ENCODE assay signal across 41 mouse cellular contexts in the genomic region with DNA sequence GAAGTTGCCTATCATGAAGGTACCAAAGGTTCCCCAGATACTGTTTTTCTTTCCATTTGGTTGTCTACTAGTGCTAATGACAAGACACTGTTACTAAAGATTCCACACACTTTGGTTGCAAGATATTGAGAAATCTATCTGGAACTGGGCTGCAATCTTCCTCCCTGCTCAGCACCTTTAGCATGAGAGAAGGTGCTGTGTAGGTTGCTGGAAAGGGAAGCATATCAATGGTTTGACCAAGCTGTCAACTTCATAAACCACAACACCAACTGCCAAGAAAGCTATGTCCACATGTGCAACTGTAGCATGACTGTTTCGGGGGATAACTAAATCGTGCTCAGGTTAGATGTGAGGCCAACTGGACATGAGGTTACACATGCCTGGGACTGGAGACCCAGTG. TPM values are rescaled to one million over a fixed set of nuclear protein-coding genes. Genes with fewer than 3 reads are reported as not detected.
"Had no signal": no experiment of that assay in that cellular context is flagged by ENCODE, and none has a peak within 500 bp of the region (broad histone marks: within the 10 kb centered on the region; RNA-seq: fewer than 3 reads in every experiment).

No protein-coding gene starts in this region.

- H3K4me1 ChIP-seq: heart, embryonic 12.5 days; hindbrain, embryonic 13.5 days; hindbrain, embryonic 15.5 days; kidney, embryonic 15.5 days; limb, embryonic 15.5 days; liver, embryonic 13.5 days had no signal

- ATAC-seq: hindbrain, postnatal 0 days; intestine, embryonic 16.5 days had no signal

- DNase-seq: gastrocnemius, postnatal 14 days; gastrocnemius, postnatal 36 days; heart, adult 18-20 months; heart, postnatal 10 days; heart, postnatal 4 days; kidney, adult 11 months; kidney, adult 2 months; kidney, adult 9 months; kidney, postnatal 14 days; kidney, postnatal 36 days; layer of hippocampus, adult 9-11 months; layer of hippocampus, postnatal 36 days; left cerebral cortex, postnatal 4 days; liver, embryonic 13.5 days had no signal

- H3K9ac ChIP-seq: heart, embryonic 12.5 days; hindbrain, embryonic 13.5 days; hindbrain, embryonic 15.5 days; kidney, embryonic 15.5 days; limb, embryonic 13.5 days; limb, embryonic 15.5 days; liver, embryonic 13.5 days had no signal

- H3K4me2 ChIP-seq: heart, embryonic 12.5 days; hindbrain, embryonic 13.5 days; hindbrain, embryonic 15.5 days; kidney, embryonic 15.5 days; limb, embryonic 13.5 days; limb, embryonic 15.5 days; liver, embryonic 13.5 days had no signal

- H3K9me3 ChIP-seq: heart, embryonic 12.5 days; hindbrain, embryonic 13.5 days; hindbrain, embryonic 15.5 days; kidney, embryonic 15.5 days; limb, embryonic 13.5 days; limb, embryonic 15.5 days; liver, embryonic 13.5 days had no signal

- H3K27me3 ChIP-seq: heart, embryonic 12.5 days; hindbrain, embryonic 13.5 days; hindbrain, embryonic 15.5 days; kidney, embryonic 15.5 days; limb, embryonic 13.5 days; limb, embryonic 15.5 days; liver, embryonic 13.5 days had no signal

- H3K27ac ChIP-seq: hindbrain, embryonic 13.5 days; hindbrain, embryonic 15.5 days; hindbrain, postnatal 0 days; kidney, embryonic 15.5 days; kidney, postnatal 0 days; limb, embryonic 13.5 days; limb, embryonic 15.5 days; liver, embryonic 13.5 days had no signal

- H3K36me3 ChIP-seq: heart, embryonic 12.5 days; hindbrain, embryonic 13.5 days; hindbrain, embryonic 15.5 days; kidney, embryonic 15.5 days; limb, embryonic 13.5 days; limb, embryonic 15.5 days; liver, embryonic 13.5 days had no signal

- H3K4me3 ChIP-seq: heart, embryonic 12.5 days; hindbrain, embryonic 13.5 days; hindbrain, embryonic 15.5 days; kidney, embryonic 15.5 days; limb, embryonic 13.5 days; limb, embryonic 15.5 days; liver, embryonic 13.5 days had no signal

RNA-seq across cellular contexts. Expression of gene 4933416C03Rik, which starts 7.7 kb away (rescaled TPM):
- total RNA-seq: gastrocnemius, adult 18-20 months; gastrocnemius, adult 8-10 months; gastrocnemius, postnatal 14 days; gastrocnemius, postnatal 36 days; heart, adult 18-20 months; heart, adult 8-10 months; heart, postnatal 10 days; heart, postnatal 25 days; heart, postnatal 4 days; hindbrain, postnatal 0 days; layer of hippocampus, adult 18-20 months; layer of hippocampus, adult 8-10 months; layer of hippocampus, postnatal 14 days; layer of hippocampus, postnatal 36 days; left cerebral cortex, adult 18-20 months; left cerebral cortex, adult 8-10 months; left cerebral cortex, postnatal 10 days; left cerebral cortex, postnatal 25 days; left cerebral cortex, postnatal 4 days; liver, adult 2 months had no signal
- polyA plus RNA-seq: frontal cortex, adult 2 months; heart, embryonic 12.5 days; heart, embryonic 14.5 days; heart, embryonic 16.5 days; hindbrain, embryonic 13.5 days; intestine, embryonic 14.5 days; intestine, embryonic 16.5 days; kidney, adult 2 months; kidney, embryonic 15.5 days; kidney, postnatal 0 days; large intestine, adult 2 months; limb, embryonic 11.5 days; limb, embryonic 13.5 days; limb, embryonic 15.5 days; liver, adult 2 months; liver, embryonic 13.5 days had no signal
